Mouse (Mus musculus) heart, embryonic 14.5 days (tissue): ENCODE data around the gene Glud1. TPM values are rescaled to one million over a fixed set of nuclear protein-coding genes. Genes with fewer than 3 reads are reported as not detected.

ENCODE experiments used
- ATAC-seq: fragments of 200-750 bp; cut with Nextera tagmentation; 2 replicates; pipeline ENCODE4 v1.8.0; 2017; ENCODE audit warnings: low read depth, moderate TSS enrichment; ENCODE audit not compliant: insufficient number of reproducible peaks, insufficient read depth, low FRiP score
- H3K27ac ChIP-seq, 2 experiments: fragments of 200-500 bp in 1 of 2; fragments of 300-500 bp in 1 of 2; sonication (generic) in 1 of 2; replicated peaks in 1 of 2; 2 replicates each; pipeline ENCODE4 v1.5.1; 2012 to 2014; ENCODE audit warnings: low read depth in 2 of 2, low read length in 2 of 2, control low read depth in 1 of 2, mild to moderate bottlenecking in 1 of 2, mixed read lengths in 1 of 2; ENCODE audit not compliant: control insufficient read depth in 1 of 2, insufficient read depth in 1 of 2
- H3K27me3 ChIP-seq: fragments of 300-500 bp; sonication (generic); 2 replicates; pipeline ENCODE4 v1.6.1; 2014; ENCODE audit warnings: mild to moderate bottlenecking, low read length, control low read depth; ENCODE audit not compliant: control insufficient read depth, insufficient read depth
- H3K36me3 ChIP-seq: fragments of 300-500 bp; sonication (generic); 2 replicates; pipeline ENCODE4 v1.6.1; 2014; ENCODE audit warnings: mild to moderate bottlenecking, control low read depth, low read length, mixed read lengths; ENCODE audit not compliant: control insufficient read depth, insufficient read depth
- H3K4me1 ChIP-seq, 2 experiments: fragments of 200-500 bp in 1 of 2; fragments of 300-500 bp in 1 of 2; sonication (generic) in 1 of 2; 2 replicates each; pipeline ENCODE4 v1.6.1; 2012 to 2014; ENCODE audit warnings: low read length in 2 of 2, control low read depth in 1 of 2, mixed read lengths in 1 of 2; ENCODE audit not compliant: control insufficient read depth in 2 of 2, insufficient read depth in 2 of 2
- H3K4me2 ChIP-seq: fragments of 300-500 bp; sonication (generic); 2 replicates; pipeline ENCODE4 v1.6.1; 2014; ENCODE audit warnings: mild to moderate bottlenecking, low read length
- H3K4me3 ChIP-seq, 2 experiments: fragments of 200-500 bp in 1 of 2; fragments of 300-500 bp in 1 of 2; sonication (generic) in 1 of 2; 2 replicates each; pipeline ENCODE4 v1.5.1; 2012 to 2014; ENCODE audit warnings: low read length in 2 of 2, mild to moderate bottlenecking in 2 of 2, control low read depth in 1 of 2, low read depth in 1 of 2, moderate library complexity in 1 of 2; ENCODE audit not compliant: control insufficient read depth in 1 of 2, insufficient read depth in 1 of 2
- H3K9ac ChIP-seq: fragments of 300-500 bp; sonication (generic); 2 replicates; pipeline ENCODE4 v1.6.1; 2014; ENCODE audit warnings: mild to moderate bottlenecking, low read length
- H3K9me3 ChIP-seq: fragments of 300-500 bp; sonication (generic); 2 replicates; pipeline ENCODE4 v1.6.1; 2016; ENCODE audit warnings: low read length, control low read depth; ENCODE audit not compliant: control insufficient read depth
- WGBS: fragments of 180-500 bp; shearing (Covaris S2); extraction: QIAGEN DNeasy Blood & Tissue Kit; methylation state at CpG from one replicate; pipeline ENCODE4 v1.1.7; 2014; 5-methylcytosine and 5-hydroxymethylcytosine counted together
- polyA plus RNA-seq: library from polyadenylated mRNA; unstranded; fragments of >200 nt; fragmentation: Nextera tagmentation; extraction: Ambion mirVana; gene quantifications from 2 replicates; pipeline ENCODE4 v1.2.1, GENCODE M21; 2014

Gene Glud1
- polyA plus RNA-seq, 1 experiment from 2014 or later: 68.0 TPM

- no peak overlapping the region for H3K9ac ChIP-seq
- no peak overlapping the region for H3K4me2 ChIP-seq
- no peak for ATAC-seq
- H3K36me3 ChIP-seq: no peaks in the 10 kb centered on the region
- H3K9me3 ChIP-seq: no peaks in the 10 kb centered on the region
- H3K27me3 ChIP-seq: no peaks in the 10 kb centered on the region
- H3K27ac ChIP-seq: no peak overlapping the region; a peak in 1 of 4 replicates
- WGBS: 63% methylated on average over 11 of the region's 11 CpGs
- no peak overlapping the region for H3K4me3 ChIP-seq
- peaks cover 3 to 8% of the 10 kb centered on the region in 2 experiments for H3K4me1 ChIP-seq
Measured at GRCm38 (mm10) chr14:34298871-34299700, 11.4 kb upstream of the Glud1 start.

- H3K4me2 ChIP-seq: no peak overlapping the region
- ATAC-seq: no peak
- no peak overlapping the region for H3K9ac ChIP-seq
- no peaks in the 10 kb centered on the region for H3K9me3 ChIP-seq
- peaks cover 3% of the 10 kb centered on the region; the same call in 1 of the 2 replicates for H3K36me3 ChIP-seq
- no peak overlapping the region for H3K4me3 ChIP-seq
- 77% methylated on average over 5 of the region's 5 CpGs for WGBS
- H3K27me3 ChIP-seq: no peaks in the 10 kb centered on the region
- no peak overlapping the region for H3K27ac ChIP-seq
- peaks cover under 1 to 4% of the 10 kb centered on the region in 2 experiments for H3K4me1 ChIP-seq
Measured at GRCm38 (mm10) chr14:34302681-34303242, 7.8 kb upstream of the Glud1 start.

GRCm38 (mm10) chr14:34303265-34303680 lies 7.3 kb upstream of the Glud1 start:
- H3K9ac ChIP-seq: no peak overlapping the region
- H3K27ac ChIP-seq: 0 out of 4 replicates have a peak overlapping the region, but pooled peaks of 1 of the 2 experiments have one; percentile 31
- ATAC-seq: no peak
- no peaks in the 10 kb centered on the region for H3K27me3 ChIP-seq
- no peak overlapping the region for H3K4me3 ChIP-seq
- 41% methylated on average over 5 of the region's 5 CpGs for WGBS
- H3K36me3 ChIP-seq: peaks cover 3% of the 10 kb centered on the region; the same call in 1 of the 2 replicates
- H3K9me3 ChIP-seq: no peaks in the 10 kb centered on the region
- peaks cover 0 to 3% of the 10 kb centered on the region in 2 experiments; a peak in 3 of 4 replicates for H3K4me1 ChIP-seq
- H3K4me2 ChIP-seq: no peak overlapping the region

GRCm38 (mm10) chr14:34309266-34309665 lies 1.3 kb upstream of the Glud1 start:
- Histone ChIP-seq H3K36me3 (peaks cover 3% of the 10 kb centered on the region; the same call in 1 of the 2 replicates), H3K4me3 (no peak overlapping the region; a peak in 1 of 4 replicates), H3K9ac (peak overlapping the region; percentile 87; the same call in 1 of the 2 replicates), H3K27ac (no peak overlapping the region), H3K27me3 (no peaks in the 10 kb centered on the region), H3K9me3 (no peaks in the 10 kb centered on the region), H3K4me2 (peak overlapping the region; percentile 81; the same call in 1 of the 2 replicates), H3K4me1 (peaks cover 2 to 20% of the 10 kb centered on the region in 2 experiments)
- WGBS: 89% methylated on average over 4 of the region's 4 CpGs
- ATAC-seq: no peak

GRCm38 (mm10) chr14:34309907-34310233 lies 657 bp upstream of the Glud1 start:
- no peaks in the 10 kb centered on the region for H3K27me3 ChIP-seq
- no peaks in the 10 kb centered on the region for H3K9me3 ChIP-seq
- peak overlapping the region; percentile 87 for H3K9ac ChIP-seq
- H3K4me2 ChIP-seq: peak overlapping the region; percentile 81
- WGBS: 10% methylated on average over 5 of the region's 5 CpGs
- H3K4me3 ChIP-seq: peak overlapping the region; percentile 65 to 84
- ATAC-seq: no peak
- peak overlapping the region; percentile 96 for H3K27ac ChIP-seq
- peaks cover 4% of the 10 kb centered on the region; the same call in 1 of the 2 replicates for H3K36me3 ChIP-seq
- H3K4me1 ChIP-seq: peaks cover 2 to 20% of the 10 kb centered on the region in 2 experiments

- peak overlapping the region; percentile 81 for H3K4me2 ChIP-seq
- peaks cover 6% of the 10 kb centered on the region; the same call in 1 of the 2 replicates for H3K36me3 ChIP-seq
- H3K4me3 ChIP-seq: peak overlapping the region; percentile 84 to 91
- H3K27me3 ChIP-seq: no peaks in the 10 kb centered on the region
- no peaks in the 10 kb centered on the region for H3K9me3 ChIP-seq
- under 1% methylated on average over 43 of the region's 47 CpGs for WGBS
- peak overlapping the region; percentile 91 for H3K9ac ChIP-seq
- no peak for ATAC-seq
- H3K4me1 ChIP-seq: peaks cover 2 to 20% of the 10 kb centered on the region in 2 experiments
- peak overlapping the region; percentile 96 for H3K27ac ChIP-seq
Measured at GRCm38 (mm10) chr14:34311021-34311631, 599 bp downstream of the Glud1 start.

- no peak for ATAC-seq
- WGBS: 6% methylated on average over 4 of the region's 4 CpGs
- H3K4me2 ChIP-seq: peak overlapping the region; percentile 81
- H3K27ac ChIP-seq: peak overlapping the region in 1 of 2 experiments; percentile 96; a peak in 2 of 4 replicates
- no peaks in the 10 kb centered on the region for H3K27me3 ChIP-seq
- H3K4me3 ChIP-seq: peak overlapping the region; percentile 84 to 91
- peaks cover 6% of the 10 kb centered on the region; the same call in 1 of the 2 replicates for H3K36me3 ChIP-seq
- no peaks in the 10 kb centered on the region for H3K9me3 ChIP-seq
- peaks cover 2 to 20% of the 10 kb centered on the region in 2 experiments for H3K4me1 ChIP-seq
- H3K9ac ChIP-seq: peak overlapping the region; percentile 91
Measured at GRCm38 (mm10) chr14:34311691-34312090, 1.2 kb downstream of the Glud1 start.
